Mouse (Mus musculus): ENCODE data around the gene Smarcc2. TPM values are rescaled to one million over a fixed set of nuclear protein-coding genes. Genes with fewer than 3 reads are reported as not detected.

Gene Smarcc2
- polyA plus RNA-seq, 1 experiment, result 48.4 TPM

GRCm38 (mm10) chr10:128429052-128429451, 30.0 kb upstream of the Smarcc2 start:
- H3ac ChIP-seq (ENCODE audit: control insufficient read depth, insufficient read length, low read depth), result no peak overlapping the region
- H3K36me3 ChIP-seq (ENCODE audit: control insufficient read depth, insufficient read depth), result peaks cover 57% of the 10 kb centered on the region
- H3K79me3 ChIP-seq (ENCODE audit: low read depth), result peaks cover 1% of the 10 kb centered on the region
- peaks cover 10% of the 10 kb centered on the region for H3K79me2 ChIP-seq (ENCODE audit: control insufficient read depth, insufficient read depth)
- H3K27me3 ChIP-seq (ENCODE audit: control insufficient read depth, insufficient read depth, insufficient read length), result no peaks in the 10 kb centered on the region
- no peak overlapping the region for H3K4me3 ChIP-seq (ENCODE audit: insufficient read depth, poor library complexity, severe bottlenecking)
- TF ChIP-seq FOSL1 (IDR thresholded peaks at IDR 0.05; ENCODE audit: insufficient read depth, low read length, poor library complexity, severe bottlenecking) (no peak), USF1 (IDR thresholded peaks at IDR 0.05; ENCODE audit: low read depth) (no peak), CTCF (IDR thresholded peaks at IDR 0.05; ENCODE audit: control insufficient read depth, insufficient read depth, insufficient read length) (no peak), MYOD1 (IDR thresholded peaks at IDR 0.05; ENCODE audit: control insufficient read depth, insufficient read length, low read depth) (no peak), MAX (IDR thresholded peaks at IDR 0.05) (no peak), CEBPB (IDR thresholded peaks at IDR 0.05; ENCODE audit: low read depth) (no peak), MYOG (IDR thresholded peaks at IDR 0.05; ENCODE audit: control insufficient read depth, extremely low read depth, insufficient read length) (no peak)

- Histone ChIP-seq H3K79me2 (ENCODE audit: control insufficient read depth, insufficient read depth) (peaks cover 10% of the 10 kb centered on the region), H3K36me3 (ENCODE audit: control insufficient read depth, insufficient read depth) (peaks cover 54% of the 10 kb centered on the region), H3K4me3 (ENCODE audit: insufficient read depth, poor library complexity, severe bottlenecking) (no peak overlapping the region), H3K27me3 (ENCODE audit: control insufficient read depth, insufficient read depth, insufficient read length) (no peaks in the 10 kb centered on the region), H3K79me3 (ENCODE audit: low read depth) (peaks cover 1% of the 10 kb centered on the region), H3ac (ENCODE audit: control insufficient read depth, insufficient read length, low read depth) (no peak overlapping the region)
- no peak for TF ChIP-seq CEBPB (IDR thresholded peaks at IDR 0.05; ENCODE audit: low read depth)
- no peak for TF ChIP-seq CTCF (IDR thresholded peaks at IDR 0.05; ENCODE audit: control insufficient read depth, insufficient read depth, insufficient read length)
- TF ChIP-seq MYOD1 (IDR thresholded peaks at IDR 0.05; ENCODE audit: control insufficient read depth, insufficient read length, low read depth), result no peak
- TF ChIP-seq MYOG (IDR thresholded peaks at IDR 0.05; ENCODE audit: control insufficient read depth, extremely low read depth, insufficient read length), result no peak
- no peak for TF ChIP-seq MAX (IDR thresholded peaks at IDR 0.05)
- no peak for TF ChIP-seq USF1 (IDR thresholded peaks at IDR 0.05; ENCODE audit: low read depth)
- no peak for TF ChIP-seq FOSL1 (IDR thresholded peaks at IDR 0.05; ENCODE audit: insufficient read depth, low read length, poor library complexity, severe bottlenecking)
These were observed 29.6 kb upstream of the Smarcc2 start for GRCm38 (mm10) chr10:128429454-128429853.

- H3K79me2 ChIP-seq (ENCODE audit: control insufficient read depth, insufficient read depth), result peaks cover 10% of the 10 kb centered on the region
- H3K36me3 ChIP-seq (ENCODE audit: control insufficient read depth, insufficient read depth), result peaks cover 81% of the 10 kb centered on the region
These were observed 25.6 kb upstream of the Smarcc2 start for GRCm38 (mm10) chr10:128433417-128433816.

GRCm38 (mm10) chr10:128434681-128435080, 24.4 kb upstream of the Smarcc2 start:
- Histone ChIP-seq H3K79me2 (ENCODE audit: control insufficient read depth, insufficient read depth) (peaks cover 10% of the 10 kb centered on the region), H3K79me3 (ENCODE audit: low read depth) (peaks cover 4% of the 10 kb centered on the region), H3ac (ENCODE audit: control insufficient read depth, insufficient read length, low read depth) (no peak overlapping the region), H3K4me3 (ENCODE audit: insufficient read depth, poor library complexity, severe bottlenecking) (no peak overlapping the region), H3K36me3 (ENCODE audit: control insufficient read depth, insufficient read depth) (peaks cover 81% of the 10 kb centered on the region), H3K27me3 (ENCODE audit: control insufficient read depth, insufficient read depth, insufficient read length) (no peaks in the 10 kb centered on the region)
- TF ChIP-seq MAX (IDR thresholded peaks at IDR 0.05) (no peak), CTCF (IDR thresholded peaks at IDR 0.05; ENCODE audit: control insufficient read depth, insufficient read depth, insufficient read length) (no peak), MYOG (IDR thresholded peaks at IDR 0.05; ENCODE audit: control insufficient read depth, extremely low read depth, insufficient read length) (no peak), CEBPB (IDR thresholded peaks at IDR 0.05; ENCODE audit: low read depth) (no peak), MYOD1 (IDR thresholded peaks at IDR 0.05; ENCODE audit: control insufficient read depth, insufficient read length, low read depth) (no peak), FOSL1 (IDR thresholded peaks at IDR 0.05; ENCODE audit: insufficient read depth, low read length, poor library complexity, severe bottlenecking) (no peak), USF1 (IDR thresholded peaks at IDR 0.05; ENCODE audit: low read depth) (no peak)

More at GRCm38 (mm10) chr10:128433417-128433816, 25.6 kb upstream of the Smarcc2 start:
- no peaks in the 10 kb centered on the region for H3K27me3 ChIP-seq (ENCODE audit: control insufficient read depth, insufficient read depth, insufficient read length)
- no peak overlapping the region for H3ac ChIP-seq (ENCODE audit: control insufficient read depth, insufficient read length, low read depth)
- TF ChIP-seq FOSL1 (IDR thresholded peaks at IDR 0.05; ENCODE audit: insufficient read depth, low read length, poor library complexity, severe bottlenecking), result no peak
- TF ChIP-seq CEBPB (IDR thresholded peaks at IDR 0.05; ENCODE audit: low read depth), result no peak
- TF ChIP-seq CTCF (IDR thresholded peaks at IDR 0.05; ENCODE audit: control insufficient read depth, insufficient read depth, insufficient read length), result no peak
- TF ChIP-seq MAX (IDR thresholded peaks at IDR 0.05), result no peak
- no peak for TF ChIP-seq MYOG (IDR thresholded peaks at IDR 0.05; ENCODE audit: control insufficient read depth, extremely low read depth, insufficient read length)
- no peak for TF ChIP-seq MYOD1 (IDR thresholded peaks at IDR 0.05; ENCODE audit: control insufficient read depth, insufficient read length, low read depth)
- TF ChIP-seq USF1 (IDR thresholded peaks at IDR 0.05; ENCODE audit: low read depth), result no peak
- peaks cover 4% of the 10 kb centered on the region for H3K79me3 ChIP-seq (ENCODE audit: low read depth)
- H3K4me3 ChIP-seq (ENCODE audit: insufficient read depth, poor library complexity, severe bottlenecking), result no peak overlapping the region

GRCm38 (mm10) chr10:128435186-128435823, 23.7 kb upstream of the Smarcc2 start:
- H3K4me3 ChIP-seq (ENCODE audit: insufficient read depth, poor library complexity, severe bottlenecking), result no peak overlapping the region
- TF ChIP-seq MYOG (IDR thresholded peaks at IDR 0.05; ENCODE audit: control insufficient read depth, extremely low read depth, insufficient read length) (no peak), USF1 (IDR thresholded peaks at IDR 0.05; ENCODE audit: low read depth) (no peak), MYOD1 (IDR thresholded peaks at IDR 0.05; ENCODE audit: control insufficient read depth, insufficient read length, low read depth) (no peak), CEBPB (IDR thresholded peaks at IDR 0.05; ENCODE audit: low read depth) (no peak), FOSL1 (IDR thresholded peaks at IDR 0.05; ENCODE audit: insufficient read depth, low read length, poor library complexity, severe bottlenecking) (no peak), MAX (IDR thresholded peaks at IDR 0.05) (no peak), CTCF (IDR thresholded peaks at IDR 0.05; ENCODE audit: control insufficient read depth, insufficient read depth, insufficient read length) (no peak)
- peaks cover 4% of the 10 kb centered on the region for H3K79me3 ChIP-seq (ENCODE audit: low read depth)
- no peaks in the 10 kb centered on the region for H3K27me3 ChIP-seq (ENCODE audit: control insufficient read depth, insufficient read depth, insufficient read length)
- H3K36me3 ChIP-seq (ENCODE audit: control insufficient read depth, insufficient read depth), result peaks cover 81% of the 10 kb centered on the region
- H3ac ChIP-seq (ENCODE audit: control insufficient read depth, insufficient read length, low read depth), result no peak overlapping the region
- peaks cover 10% of the 10 kb centered on the region for H3K79me2 ChIP-seq (ENCODE audit: control insufficient read depth, insufficient read depth)

Data from C2C12 (cell line).